Mouse (Mus musculus): Measurements from ENCODE around the gene Eml1.
A peak's percentile ranks its signal among the peaks of the same experiment; 100 is the strongest.

Gene Eml1

GRCm38 (mm10) chr12:108554120-108554841 is 183.5 kb downstream of the Eml1 start, which contains the start of gene Evl:
TSS of gene Evl (plus strand) at chr12:108554720.
- DNase-seq, result peak; percentile 88

- peak; percentile 49 to 60 for DNase-seq
Observed at GRCm38 (mm10) chr12:108554861-108555556, 184.3 kb downstream of the Eml1 start.

- no peak for DNase-seq
Observed at GRCm38 (mm10) chr12:108558194-108558593, 187.4 kb downstream of the Eml1 start.

- peak in 1 of 2 experiments; percentile 19 for DNase-seq
Observed at GRCm38 (mm10) chr12:108563238-108563637, 192.5 kb downstream of the Eml1 start.

- no peak for DNase-seq
Observed at GRCm38 (mm10) chr12:108564910-108565506, 194.3 kb downstream of the Eml1 start.

GRCm38 (mm10) chr12:108579156-108579871 is 208.6 kb downstream of the Eml1 start:
- no peak for DNase-seq

GRCm38 (mm10) chr12:108583775-108584174 is 213.0 kb downstream of the Eml1 start:
- DNase-seq, result no peak
